Mouse (Mus musculus) brown adipose tissue, adult 24 weeks (tissue): ENCODE data around the gene Ust. TPM values are rescaled to one million over a fixed set of nuclear protein-coding genes. Genes with fewer than 3 reads are reported as not detected.

Experiments used
- H3K27ac ChIP-seq: fragments of 200-500 bp; replicated peaks from 2 replicates; pipeline ENCODE4 v1.5.1; 2012; ENCODE audit warnings: low read depth, mild to moderate bottlenecking, low read length
- H3K4me1 ChIP-seq: fragments of 200-500 bp; 2 replicates; pipeline ENCODE4 v1.6.1; 2012; ENCODE audit warnings: low read length, mixed read lengths; ENCODE audit not compliant: control insufficient read depth, insufficient read depth, insufficient read length
- H3K4me3 ChIP-seq: fragments of 200-500 bp; 2 replicates; pipeline ENCODE4 v1.5.1; 2012; ENCODE audit warnings: low read depth, mild to moderate bottlenecking, low read length, moderate library complexity; ENCODE audit not compliant: insufficient read depth
- polyA plus RNA-seq: library from polyadenylated mRNA; stranded (reverse); fragments of >200 nt; gene quantifications from 2 replicates; pipeline ENCODE4 v1.2.4, GENCODE M21; 2012; ENCODE audit not compliant: missing spikeins, insufficient read depth, insufficient read length

The Ust gene
- polyA plus RNA-seq, 1 experiment = 6.3 TPM

- no peaks in the 10 kb centered on the region for H3K4me1 ChIP-seq
- no peak overlapping the region for H3K4me3 ChIP-seq
- no peak overlapping the region for H3K27ac ChIP-seq
These were observed 176.1 kb downstream of the Ust start for GRCm38 (mm10) chr10:8342556-8342955.

DNA sequence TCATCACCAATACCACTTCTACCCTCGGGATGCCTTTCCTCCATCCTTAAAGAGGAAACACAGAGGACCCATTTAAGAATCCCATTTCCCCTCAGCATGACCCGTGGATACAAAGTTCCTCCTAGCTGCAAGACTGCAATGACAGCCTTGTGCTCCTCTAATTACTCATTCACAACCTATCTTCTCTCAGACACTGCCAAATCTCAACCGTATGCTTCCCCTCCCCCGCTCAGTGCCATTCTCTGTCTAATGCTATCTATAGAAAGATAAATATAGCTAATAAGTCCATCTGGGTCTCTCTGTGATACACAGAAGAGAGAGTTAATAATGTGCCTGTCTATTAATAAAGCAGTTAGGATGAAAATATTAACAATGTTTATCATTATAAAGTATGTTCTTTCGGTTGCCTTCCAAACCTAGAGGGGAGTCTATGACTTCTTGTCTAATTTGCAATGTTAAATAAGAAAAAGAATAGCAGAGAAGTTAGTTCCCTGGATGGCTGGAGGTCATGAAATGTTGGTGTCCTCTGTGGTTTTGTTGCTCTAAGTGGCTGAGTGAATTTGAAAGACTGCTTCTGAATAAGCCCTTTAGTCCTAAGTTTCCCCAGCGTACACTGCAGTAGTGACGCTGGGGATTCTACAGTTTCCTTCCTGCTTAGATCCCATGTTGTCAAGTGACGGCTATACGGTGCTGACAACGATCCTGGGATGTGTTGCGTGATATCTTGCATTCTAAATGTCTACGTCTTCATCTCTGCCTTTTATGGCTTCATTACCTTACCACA lies 178.8 kb downstream of the Ust start:
- no peak overlapping the region for H3K27ac ChIP-seq
- no peaks in the 10 kb centered on the region for H3K4me1 ChIP-seq
- H3K4me3 ChIP-seq = no peak overlapping the region

DNA sequence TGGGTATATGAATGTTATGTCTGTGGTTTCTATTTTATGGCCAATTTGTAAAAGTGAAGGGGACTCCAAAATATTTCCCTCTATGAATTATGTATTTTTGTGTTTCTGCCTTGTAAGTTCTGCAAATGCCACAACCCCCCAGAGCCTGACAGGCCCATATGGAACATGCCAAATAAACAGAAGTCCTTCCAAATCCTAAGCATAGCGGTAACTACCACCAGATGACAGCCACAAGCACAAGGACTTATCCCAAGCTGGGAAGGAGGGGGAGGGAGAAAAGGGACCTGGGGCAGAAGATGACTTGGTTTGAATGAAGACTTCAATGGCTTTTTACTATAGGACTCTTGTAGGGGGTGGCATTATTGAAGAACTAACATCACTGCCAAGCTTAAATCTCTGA lies 182.0 kb downstream of the Ust start:
- no peak overlapping the region for H3K4me3 ChIP-seq
- H3K4me1 ChIP-seq = no peaks in the 10 kb centered on the region
- no peak overlapping the region for H3K27ac ChIP-seq

DNA sequence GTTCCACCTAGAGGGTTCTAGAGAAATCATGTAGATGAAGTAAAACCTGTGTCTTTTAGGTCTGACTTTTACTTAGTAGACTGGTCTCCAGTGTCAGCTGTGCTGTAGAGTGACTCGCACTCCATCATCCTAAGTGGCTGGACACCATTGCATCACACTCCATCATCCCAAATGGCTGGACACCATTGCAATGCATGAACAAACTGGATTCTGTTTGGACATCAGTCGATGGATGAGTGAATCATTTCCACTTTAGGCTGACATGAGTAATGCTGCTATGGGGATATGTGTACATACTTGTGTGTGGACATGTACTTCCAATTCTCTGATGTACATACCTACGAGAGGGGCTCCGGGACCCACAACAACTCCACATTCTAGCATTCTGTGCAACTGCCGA lies 187.7 kb downstream of the Ust start:
- H3K4me3 ChIP-seq = no peak overlapping the region
- no peaks in the 10 kb centered on the region for H3K4me1 ChIP-seq

GRCm38 (mm10) chr10:8330006-8330405 lies 188.6 kb downstream of the Ust start:
- H3K27ac ChIP-seq = no peak overlapping the region
- H3K4me3 ChIP-seq = no peak overlapping the region
- no peaks in the 10 kb centered on the region for H3K4me1 ChIP-seq

More for the DNA sequence above, 187.7 kb downstream of the Ust start:
- H3K27ac ChIP-seq = no peak overlapping the region

DNA sequence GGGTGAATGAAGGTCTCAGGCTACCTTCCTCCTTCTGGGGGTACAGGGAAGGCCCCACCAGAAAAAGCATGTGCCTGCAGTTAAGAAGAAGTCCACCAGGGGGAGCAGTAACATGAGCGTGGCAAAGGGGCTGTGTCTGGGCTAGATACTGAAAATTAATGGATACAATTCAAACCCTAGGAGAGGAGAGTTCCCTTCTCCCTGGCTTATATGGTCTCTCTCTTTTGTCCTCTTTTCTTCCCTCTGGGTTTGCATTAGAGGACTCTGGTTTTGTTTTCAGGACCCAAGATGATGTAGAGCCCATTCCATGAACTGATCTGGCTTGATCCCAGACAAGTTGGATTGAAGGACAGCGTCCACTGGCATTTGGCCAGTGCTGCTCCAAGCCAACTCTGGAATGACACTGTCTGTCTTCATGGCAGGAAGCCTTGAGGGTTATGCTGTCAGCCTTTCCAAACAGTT lies 195.3 kb downstream of the Ust start:
- no peak overlapping the region for H3K27ac ChIP-seq
- 0 out of 2 replicates have a peak, but pooled peaks cover 2% of the 10 kb centered on the region for H3K4me1 ChIP-seq
- no peak overlapping the region for H3K4me3 ChIP-seq

- H3K27ac ChIP-seq = no peak overlapping the region
- 0 out of 2 replicates have a peak, but pooled peaks cover 2% of the 10 kb centered on the region for H3K4me1 ChIP-seq
These were observed 197.9 kb downstream of the Ust start for GRCm38 (mm10) chr10:8320771-8321170.

DNA sequence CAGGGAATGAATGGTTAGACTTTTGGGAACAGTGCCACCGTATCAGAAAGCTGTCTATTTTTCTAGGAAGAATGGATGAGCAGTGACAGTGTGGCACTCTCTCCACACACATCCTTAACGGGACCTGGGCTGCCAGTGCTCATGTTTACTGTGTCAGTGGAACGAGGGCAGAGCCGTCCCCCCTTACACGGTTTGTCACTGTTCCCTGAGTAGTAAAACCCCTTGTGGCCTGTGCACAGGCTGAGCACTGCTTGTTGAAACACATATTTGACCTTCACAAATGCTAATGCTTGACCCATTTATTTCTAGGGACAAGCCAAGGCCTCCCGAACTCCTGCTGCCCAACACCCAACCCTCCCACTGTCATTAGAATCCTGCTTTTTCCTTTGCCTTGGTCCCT lies 209.2 kb downstream of the Ust start:
- Histone ChIP-seq H3K27ac (no peak overlapping the region), H3K4me3 (no peak overlapping the region), H3K4me1 (0 out of 2 replicates have a peak, but pooled peaks cover 5% of the 10 kb centered on the region)

More at GRCm38 (mm10) chr10:8320771-8321170, 197.9 kb downstream of the Ust start:
- H3K4me3 ChIP-seq = no peak overlapping the region

DNA sequence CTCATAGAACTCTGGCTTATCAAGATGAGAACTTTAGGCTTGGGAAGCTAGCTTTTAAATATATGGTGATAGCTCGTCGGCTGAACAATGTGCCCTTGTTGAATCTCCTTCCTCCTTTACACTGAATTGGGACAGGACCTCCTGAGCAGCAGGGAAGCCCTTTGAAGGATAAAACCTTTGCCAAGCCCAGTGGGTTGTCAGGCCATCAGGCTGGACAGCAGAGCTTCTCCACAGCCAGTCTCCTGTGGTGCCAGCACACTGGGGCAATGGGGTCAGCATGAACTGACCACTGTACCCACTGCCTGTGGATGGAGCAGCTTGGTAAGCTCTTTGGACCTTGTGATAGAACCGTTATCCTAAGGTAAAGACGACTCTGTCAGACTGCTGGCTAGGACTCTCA lies 214.4 kb downstream of the Ust start:
- no peak overlapping the region for H3K27ac ChIP-seq
- no peak overlapping the region for H3K4me3 ChIP-seq
- no peaks in the 10 kb centered on the region for H3K4me1 ChIP-seq

- Histone ChIP-seq H3K4me3 (no peak overlapping the region), H3K27ac (no peak overlapping the region), H3K4me1 (no peaks in the 10 kb centered on the region)
These were observed 219.5 kb downstream of the Ust start for GRCm38 (mm10) chr10:8299166-8299565.

DNA sequence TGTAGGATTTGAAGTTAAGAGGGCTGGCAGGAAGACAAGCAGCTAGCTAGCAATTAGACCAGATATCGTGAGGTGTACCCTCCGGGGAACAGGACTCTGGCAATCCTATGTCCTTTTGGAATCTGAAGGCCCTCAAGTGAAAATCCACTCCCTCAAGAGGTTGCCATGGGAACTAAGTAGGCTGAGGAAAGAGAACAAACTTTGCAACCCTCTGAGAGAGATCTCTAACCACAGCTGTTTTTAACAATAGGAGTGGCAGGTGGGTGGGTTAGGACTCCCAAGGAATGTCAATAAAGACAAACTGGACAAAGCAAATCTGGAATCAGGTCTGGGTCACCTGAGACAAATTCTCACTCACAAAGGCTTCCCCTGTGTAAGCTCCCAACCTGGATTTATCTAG lies 221.4 kb downstream of the Ust start:
- no peak overlapping the region for H3K4me3 ChIP-seq
- H3K27ac ChIP-seq = no peak overlapping the region
- no peaks in the 10 kb centered on the region for H3K4me1 ChIP-seq

DNA sequence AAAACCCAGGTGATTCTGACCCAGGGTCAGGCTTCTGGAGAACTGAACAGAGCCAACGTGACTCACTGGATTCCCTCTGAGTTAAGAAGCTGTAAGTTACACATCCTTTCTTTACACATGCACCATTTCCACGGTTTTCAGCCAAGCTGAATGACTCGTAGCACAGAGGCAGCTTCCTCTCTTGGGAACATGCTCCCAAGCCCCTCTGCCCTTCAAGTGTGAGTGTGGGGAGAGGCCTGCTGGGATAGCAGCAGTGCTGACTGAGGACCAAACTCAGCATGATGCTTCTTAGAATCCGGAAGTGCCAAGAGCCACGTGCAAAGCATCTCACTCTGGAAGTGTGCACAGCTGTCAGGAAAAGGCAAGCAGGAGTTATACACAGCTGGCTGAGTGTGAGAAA lies 228.0 kb downstream of the Ust start:
- Histone ChIP-seq H3K27ac (no peak overlapping the region), H3K4me3 (no peak overlapping the region), H3K4me1 (peaks cover 7% of the 10 kb centered on the region; the same call in 1 of the 2 replicates)

GRCm38 (mm10) chr10:8287350-8287791 lies 231.3 kb downstream of the Ust start:
- Histone ChIP-seq H3K4me1 (peaks cover 7% of the 10 kb centered on the region; the same call in 1 of the 2 replicates), H3K4me3 (no peak overlapping the region)

DNA sequence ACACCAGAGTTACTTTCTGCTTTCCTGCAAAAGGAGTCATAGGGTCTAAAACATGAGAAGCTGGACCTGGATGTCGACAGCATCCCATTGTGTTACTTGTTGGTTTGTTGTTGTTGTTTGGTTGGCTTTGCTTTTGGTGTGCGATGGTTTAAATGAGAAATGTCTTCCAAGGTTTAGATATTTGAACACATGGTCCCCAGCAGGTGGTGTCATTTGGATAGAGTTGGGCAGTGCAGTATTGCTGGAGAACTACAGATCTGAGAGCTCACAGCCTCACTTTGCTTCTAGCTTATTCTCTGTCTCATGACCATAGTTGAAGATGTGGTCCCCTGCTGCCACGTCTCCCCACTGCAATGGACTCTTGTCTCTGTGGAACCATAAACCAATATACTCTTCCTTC lies 234.6 kb downstream of the Ust start:
- Histone ChIP-seq H3K4me1 (peaks cover 7% of the 10 kb centered on the region; the same call in 1 of the 2 replicates), H3K27ac (no peak overlapping the region), H3K4me3 (no peak overlapping the region)

More at GRCm38 (mm10) chr10:8287350-8287791, 231.3 kb downstream of the Ust start:
- no peak overlapping the region for H3K27ac ChIP-seq

- Histone ChIP-seq H3K4me1 (no peaks in the 10 kb centered on the region), H3K4me3 (no peak overlapping the region), H3K27ac (no peak overlapping the region)
These were observed 241.5 kb downstream of the Ust start for GRCm38 (mm10) chr10:8277094-8277493.

DNA sequence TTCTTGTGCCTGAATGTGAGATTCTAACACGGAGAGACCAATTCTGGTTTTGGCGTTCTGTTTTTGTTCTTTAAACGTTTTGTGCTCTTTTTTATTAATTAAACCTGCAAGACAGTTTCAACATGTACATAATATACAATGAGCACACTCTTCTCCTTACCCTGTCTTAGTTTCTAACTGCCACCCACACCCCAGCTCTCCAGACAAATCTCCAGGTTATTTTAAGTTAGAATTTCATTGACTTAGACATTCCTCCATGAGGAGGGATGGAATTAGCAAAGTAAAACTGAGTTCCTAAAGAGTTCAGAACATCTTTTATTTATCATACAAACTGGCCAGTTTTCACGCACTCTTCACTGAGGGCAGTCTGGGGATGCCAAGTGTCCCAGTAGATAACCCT lies 248.9 kb downstream of the Ust start:
- no peak overlapping the region for H3K27ac ChIP-seq

More for the DNA sequence above, 248.9 kb downstream of the Ust start:
- no peak overlapping the region for H3K4me3 ChIP-seq
- H3K4me1 ChIP-seq = no peaks in the 10 kb centered on the region
